Mouse (Mus musculus) liver, adult (tissue): ENCODE data around the gene Ntmt1.

Experiments used
- GATA4 ChIP-seq: IDR thresholded peaks from 2 replicates; pipeline ENCODE4 v1.6.1; 2014; ENCODE audit warnings: mild to moderate bottlenecking, low read length; ENCODE audit not compliant: insufficient replicate concordance

Gene Ntmt1

GRCm38 (mm10) chr2:30865426-30865825 lies 57.8 kb downstream of the Ntmt1 start:
- TF ChIP-seq GATA4, result no peak

- no peak for TF ChIP-seq GATA4
Observed at GRCm38 (mm10) chr2:30870863-30871262, 63.2 kb downstream of the Ntmt1 start.
